Mouse (Mus musculus) bone marrow macrophage, adult 2 months (primary cell): Measurements from ENCODE around the gene A430078G23Rik. TPM values are rescaled to one million over a fixed set of nuclear protein-coding genes. Genes with fewer than 3 reads are reported as not detected.
"Not testable (repeated sequence)": the region's sequence is repeated elsewhere in the genome, so short reads cannot be mapped to it uniquely, and the experiment has no call there.

Experiments
- H3K27ac ChIP-seq: 2 replicates; pipeline ENCODE4 v1.5.1; 2012; ENCODE audit warnings: low read depth, low read length; ENCODE audit not compliant: insufficient read depth
- H3K4me1 ChIP-seq: 2 replicates; pipeline ENCODE4 v1.6.1; 2012; ENCODE audit warnings: low read length; ENCODE audit not compliant: control insufficient read depth, insufficient read depth
- H3K4me3 ChIP-seq: 2 replicates; pipeline ENCODE4 v1.5.1; 2012; ENCODE audit warnings: mild to moderate bottlenecking, low read length, moderate library complexity; ENCODE audit not compliant: insufficient read depth
- CTCF ChIP-seq: IDR thresholded peaks from 2 replicates; pipeline ENCODE4 v1.5.1; 2012; ENCODE audit warnings: low read depth, mild to moderate bottlenecking, low read length, moderate library complexity
- POLR2A ChIP-seq: IDR thresholded peaks from 2 replicates; pipeline ENCODE4 v1.6.1; 2012; ENCODE audit warnings: mild to moderate bottlenecking, low read depth, low read length, borderline replicate concordance
- polyA plus RNA-seq: library from polyadenylated mRNA; stranded (reverse); fragments of >200 nt; gene quantifications from 2 replicates; pipeline ENCODE4 v1.2.4, GENCODE M21; 2012; ENCODE audit not compliant: missing spikeins, insufficient read depth, insufficient read length

The A430078G23Rik gene
- 0.70 and 1.1 TPM in 2 replicates for polyA plus RNA-seq

- peaks cover 23% of the 10 kb centered on the region for H3K4me1 ChIP-seq
- peak within 1 kb of the TSS; percentile 28 for H3K4me3 ChIP-seq
- H3K27ac ChIP-seq = no peak within 1 kb of the TSS
- TF ChIP-seq CTCF (no peak), POLR2A (no peak)
These were observed at the start of gene A430078G23Rik for GRCm38 (mm10) chr8:3353189-3353810. A430078G23Rik (plus strand) TSS chr8:3353415.

DNA sequence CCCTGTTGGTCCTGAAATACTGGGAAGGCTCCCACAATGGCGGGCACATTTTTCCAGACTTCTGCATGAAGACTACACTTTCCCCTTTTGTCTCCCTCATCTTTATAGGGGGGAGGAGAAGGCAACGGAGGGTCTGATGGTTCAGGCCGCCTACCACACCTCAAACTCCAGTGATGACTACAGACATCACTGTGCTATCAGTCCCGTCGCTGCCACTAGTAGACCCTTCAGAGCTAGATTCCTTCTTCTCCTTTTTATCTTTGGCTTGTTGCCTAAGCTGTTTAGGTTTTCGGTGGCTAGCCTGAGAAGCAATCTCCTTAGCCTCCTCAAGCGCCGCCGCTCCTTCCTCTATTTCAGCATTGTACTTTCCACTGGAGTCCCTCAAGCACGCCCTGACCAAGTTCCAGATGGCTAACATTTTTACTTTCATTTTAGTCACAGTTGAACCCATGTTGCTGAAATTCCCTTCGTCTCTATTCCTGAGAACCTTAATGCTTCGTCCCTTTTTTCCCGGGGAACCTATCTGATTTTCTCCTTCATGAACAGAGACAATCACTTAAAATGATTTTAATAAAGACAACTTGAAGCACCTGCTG is 44.9 kb upstream of the A430078G23Rik start:
- Histone ChIP-seq H3K4me1 (peaks cover 18% of the 10 kb centered on the region), H3K27ac (peak overlapping the region; percentile 52), H3K4me3 (peak overlapping the region; percentile 22; the same call in 1 of the 2 replicates)

- TF ChIP-seq CTCF = no peak
- TF ChIP-seq POLR2A = no peak
- Histone ChIP-seq H3K4me3 (no peak overlapping the region), H3K4me1 (peaks cover 24% of the 10 kb centered on the region), H3K27ac (no peak overlapping the region)
These were observed 43.6 kb upstream of the A430078G23Rik start for GRCm38 (mm10) chr8:3309636-3310035.

DNA sequence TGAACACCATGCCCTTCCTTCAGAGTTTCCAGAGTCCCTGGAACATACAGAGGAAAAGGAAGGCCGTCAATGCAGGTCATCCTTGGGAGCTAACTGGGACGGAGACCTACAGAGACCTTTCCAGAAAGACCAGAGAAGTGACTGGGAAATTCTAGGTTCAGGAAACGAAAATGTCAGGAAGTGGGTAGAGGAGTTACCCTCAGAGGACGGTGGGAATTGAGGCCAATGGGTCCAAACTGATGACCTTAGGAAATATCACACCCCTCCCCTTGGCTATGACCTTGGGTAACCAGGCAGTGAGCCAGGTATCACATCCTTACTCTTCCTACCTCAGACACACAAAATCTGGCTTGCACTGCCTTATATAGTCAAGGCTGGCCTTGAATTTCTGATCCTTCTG is 41.7 kb upstream of the A430078G23Rik start:
- Histone ChIP-seq H3K4me1 (peaks cover 24% of the 10 kb centered on the region), H3K4me3 (no peak overlapping the region), H3K27ac (no peak overlapping the region)
- TF ChIP-seq CTCF (no peak), POLR2A (no peak)

GRCm38 (mm10) chr8:3313417-3313816 is 39.8 kb upstream of the A430078G23Rik start:
- not testable (repeated sequence) for H3K4me3 ChIP-seq
- Histone ChIP-seq H3K27ac (peak overlapping the region; percentile 79), H3K4me1 (peaks cover 21% of the 10 kb centered on the region)

GRCm38 (mm10) chr8:3313843-3314242 is 39.4 kb upstream of the A430078G23Rik start:
- peak overlapping the region; percentile 79 for H3K27ac ChIP-seq
- peaks cover 21% of the 10 kb centered on the region for H3K4me1 ChIP-seq
- no peak overlapping the region for H3K4me3 ChIP-seq
- no peak for TF ChIP-seq POLR2A
- no peak for TF ChIP-seq CTCF

DNA sequence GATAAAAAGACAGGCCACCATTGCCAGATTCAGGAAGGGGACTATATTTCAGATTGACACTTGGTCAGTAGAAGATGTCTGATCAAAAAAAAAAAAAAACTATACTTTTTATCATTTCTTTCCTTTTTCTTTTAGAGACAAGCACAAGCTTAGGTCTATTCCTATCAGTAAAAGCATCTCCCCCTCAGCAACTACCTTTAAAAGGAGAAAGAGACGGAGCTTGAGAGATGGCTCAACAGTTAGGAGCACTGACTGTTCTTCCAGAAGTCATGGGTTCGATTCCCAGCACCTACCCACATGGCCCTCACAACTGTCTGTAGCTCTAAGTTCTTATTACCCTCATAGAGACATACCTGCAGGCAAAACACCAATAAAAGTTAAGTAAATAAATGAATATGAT is 38.9 kb upstream of the A430078G23Rik start:
- H3K4me1 ChIP-seq = peaks cover 20% of the 10 kb centered on the region
- H3K4me3 ChIP-seq = no peak overlapping the region
- peak overlapping the region; percentile 79 for H3K27ac ChIP-seq
- TF ChIP-seq CTCF = no peak
- TF ChIP-seq POLR2A = no peak

DNA sequence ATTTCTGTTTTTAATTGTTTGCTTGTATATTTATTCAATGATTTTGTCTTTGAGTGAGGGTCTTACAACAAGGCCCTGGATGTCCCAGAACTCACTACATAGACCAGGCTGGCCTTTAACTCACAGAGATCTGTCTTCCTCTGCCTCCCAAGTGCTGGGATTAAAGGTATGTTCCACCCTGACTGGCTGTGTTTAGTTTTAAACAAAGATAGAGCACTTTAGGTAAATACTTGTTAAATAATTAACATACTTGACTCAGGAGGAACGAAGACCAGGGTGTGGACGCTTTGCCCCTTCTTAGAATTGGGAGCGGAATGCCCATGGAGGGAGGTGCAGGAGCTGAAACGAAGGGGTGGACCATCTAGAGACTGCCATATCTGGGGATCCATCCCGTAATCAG is 36.6 kb upstream of the A430078G23Rik start:
- no peak for TF ChIP-seq POLR2A
- TF ChIP-seq CTCF = no peak
- Histone ChIP-seq H3K27ac (no peak overlapping the region), H3K4me3 (no peak overlapping the region), H3K4me1 (peaks cover 17% of the 10 kb centered on the region)

DNA sequence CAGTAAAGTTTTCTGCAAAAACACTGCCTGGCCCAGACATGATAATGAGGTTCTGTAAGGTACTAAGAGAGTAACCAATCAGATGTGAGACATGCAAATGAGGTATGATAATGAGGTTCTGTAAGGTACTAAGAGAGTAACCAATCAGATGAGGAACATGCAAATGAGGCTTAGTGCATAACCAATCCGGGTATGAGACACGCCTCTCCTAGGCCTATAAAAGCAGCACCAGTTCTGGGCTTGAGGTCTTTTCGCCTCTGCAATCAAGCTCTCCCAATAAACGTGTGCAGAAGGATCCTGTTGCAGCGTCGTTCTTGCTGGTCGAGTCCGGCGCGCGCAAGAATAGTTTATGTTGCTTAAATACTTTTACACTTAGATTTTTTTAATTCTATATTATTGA is 33.9 kb upstream of the A430078G23Rik start:
- not testable (repeated sequence) for H3K4me1 ChIP-seq, H3K27ac ChIP-seq, H3K4me3 ChIP-seq

- H3K27ac ChIP-seq = no peak overlapping the region
- peaks cover 17% of the 10 kb centered on the region for H3K4me1 ChIP-seq
- H3K4me3 ChIP-seq = no peak overlapping the region
- no peak for TF ChIP-seq CTCF
- no peak for TF ChIP-seq POLR2A
These were observed 29.0 kb upstream of the A430078G23Rik start for GRCm38 (mm10) chr8:3324253-3324652.

DNA sequence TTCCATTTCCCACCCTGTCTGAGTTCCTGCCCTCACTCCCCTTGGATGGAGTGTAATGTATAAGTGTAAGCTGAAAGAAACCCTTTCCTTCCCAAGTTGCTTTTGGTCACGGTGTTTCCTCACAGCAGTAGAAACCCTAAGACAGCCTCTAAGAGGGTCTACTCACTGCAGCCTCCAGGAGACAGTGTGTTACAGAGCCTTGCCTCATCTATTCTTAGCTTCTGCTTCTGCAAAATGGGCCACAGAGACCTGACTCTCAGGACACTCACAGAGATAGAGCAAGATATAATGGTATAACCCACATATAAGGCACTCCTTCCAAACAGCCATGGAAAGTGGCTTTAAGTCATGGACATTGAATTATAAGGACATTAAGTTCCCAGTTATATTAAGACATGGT is 26.2 kb upstream of the A430078G23Rik start:
- peaks cover 17% of the 10 kb centered on the region for H3K4me1 ChIP-seq
- no peak for TF ChIP-seq POLR2A
- no peak for TF ChIP-seq CTCF
- no peak overlapping the region for H3K27ac ChIP-seq
- H3K4me3 ChIP-seq = no peak overlapping the region
